Mouse (Mus musculus): ENCODE measurements at regions not wholly inside any gene's neighbourhood (a gene's known extent, or its start where the extent isn't known, plus 50 kb on each side); places are given as distances from the start of the nearest gene placed in this dataset.
A peak's percentile ranks its signal among the peaks of the same experiment; 100 is the strongest.

DNA sequence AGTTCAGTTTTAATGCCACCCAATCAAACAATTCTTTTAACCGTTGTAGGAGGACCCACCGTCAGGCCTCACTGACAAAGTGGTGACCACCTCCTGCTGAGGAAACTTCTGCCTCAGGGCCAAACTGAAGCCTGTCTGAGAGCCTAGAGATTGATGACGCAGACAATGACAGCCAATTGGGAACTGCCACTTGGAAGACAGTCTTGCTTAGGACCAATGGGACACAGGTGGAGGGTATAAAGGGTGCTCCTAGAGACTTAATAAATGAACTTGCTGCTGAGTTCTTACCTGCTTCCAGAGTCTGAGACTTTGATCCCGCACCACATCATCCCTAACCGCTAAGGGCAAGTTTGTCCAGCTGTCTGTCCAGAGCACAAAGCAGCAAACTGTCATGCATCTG lies 80.0 kb downstream of the Tbx4 start:
- ATAC-seq (ENCODE audit: insufficient read depth) = no peak
- no peak for DNase-seq (ENCODE audit: low read depth in 3 of 3, low spot score in 3 of 3)
- Histone ChIP-seq H3K4me3 (ENCODE audit: insufficient read depth in 1 of 2, low read depth in 2 of 2, low read length in 2 of 2) (no peak overlapping the region), H3K9ac (replicated peaks) (no peak overlapping the region), H3K4me2 (ENCODE audit: low read depth) (no peak overlapping the region), H3K27me3 (ENCODE audit: control insufficient read depth, insufficient read depth, low read length) (no peaks in the 10 kb centered on the region), H3K36me3 (replicated peaks; ENCODE audit: control insufficient read depth, insufficient read depth, low read depth) (no peaks in the 10 kb centered on the region), H3K4me1 (replicated peaks; ENCODE audit: control insufficient read depth in 2 of 2, insufficient read depth in 2 of 2, low read length in 1 of 2) (no peaks in the 10 kb centered on the region), H3K9me3 (ENCODE audit: control insufficient read depth, low read length) (no peaks in the 10 kb centered on the region), H3K27ac (no peak overlapping the region)
- 68% methylated on average over 5 of the region's 5 CpGs for WGBS (ENCODE audit: insufficient replicate concordance)
- TF ChIP-seq EP300 (IDR thresholded peaks at IDR 0.05; ENCODE audit: low read depth) = no peak

DNA sequence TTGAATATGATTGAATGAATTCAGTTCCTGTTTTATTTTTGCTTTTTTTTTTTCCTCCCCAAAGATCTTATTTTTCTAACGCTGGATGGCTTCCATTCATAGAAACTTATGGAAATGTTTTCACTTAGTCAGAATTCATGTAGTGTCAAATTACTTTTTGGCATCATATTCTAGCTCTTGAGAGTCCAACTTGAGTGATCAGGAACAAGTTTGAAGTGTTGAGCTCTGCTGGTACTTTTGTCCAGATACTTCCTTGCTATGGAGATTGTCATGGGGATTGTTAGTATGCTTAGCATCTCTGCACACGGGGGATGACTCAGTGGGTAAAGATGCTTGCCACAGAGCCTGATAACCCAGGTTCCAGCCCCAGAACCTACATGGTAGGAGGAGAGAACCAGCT lies 84.1 kb downstream of the Tbx4 start:
- ATAC-seq (ENCODE audit: insufficient read depth) (no peak), DNase-seq (ENCODE audit: low read depth in 3 of 3, low spot score in 3 of 3) (no peak)
- Histone ChIP-seq H3K36me3 (replicated peaks; ENCODE audit: control insufficient read depth, insufficient read depth, low read depth) (no peaks in the 10 kb centered on the region), H3K27me3 (ENCODE audit: control insufficient read depth, insufficient read depth, low read length) (no peaks in the 10 kb centered on the region), H3K27ac (no peak overlapping the region), H3K9me3 (ENCODE audit: control insufficient read depth, low read length) (no peaks in the 10 kb centered on the region), H3K9ac (replicated peaks) (no peak overlapping the region), H3K4me1 (replicated peaks; ENCODE audit: control insufficient read depth in 2 of 2, insufficient read depth in 2 of 2, low read length in 1 of 2) (no peaks in the 10 kb centered on the region), H3K4me3 (ENCODE audit: insufficient read depth in 1 of 2, low read depth in 2 of 2, low read length in 2 of 2) (no peak overlapping the region), H3K4me2 (ENCODE audit: low read depth) (no peak overlapping the region)
- WGBS (ENCODE audit: insufficient replicate concordance) = 45% methylated on average over 2 of the region's 2 CpGs
- no peak for TF ChIP-seq EP300 (IDR thresholded peaks at IDR 0.05; ENCODE audit: low read depth)
- no peak for TF ChIP-seq CTCF (IDR thresholded peaks at IDR 0.05; ENCODE audit: low read depth)

DNA sequence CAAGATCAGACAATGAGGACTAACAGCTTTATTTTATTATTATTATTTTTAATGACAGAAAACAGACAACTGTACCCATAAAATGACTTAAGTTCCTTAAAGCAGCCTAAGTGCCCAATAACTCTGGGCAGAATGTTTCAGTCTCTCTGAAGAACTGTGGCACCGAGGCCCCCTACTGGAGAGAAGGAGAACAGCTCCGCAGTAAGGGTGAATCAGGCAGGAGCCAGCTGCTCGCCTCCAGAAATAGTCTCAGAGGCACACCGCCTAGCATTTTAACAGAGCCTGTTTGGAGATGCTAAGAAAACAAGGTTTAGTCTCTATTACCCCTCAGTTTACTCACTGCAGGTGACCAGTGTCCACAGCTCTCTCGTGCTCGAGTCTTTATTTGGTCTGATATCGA lies 86.2 kb downstream of the Tbx4 start:
- peak; percentile 17 to 24 (median 18) for DNase-seq (ENCODE audit: low read depth in 3 of 3, low spot score in 3 of 3)
- TF ChIP-seq CTCF (IDR thresholded peaks at IDR 0.05; ENCODE audit: low read depth) (peak; percentile 89), EP300 (IDR thresholded peaks at IDR 0.05; ENCODE audit: low read depth) (no peak)
- no peak overlapping the region for H3K4me3 ChIP-seq (ENCODE audit: insufficient read depth in 1 of 2, low read depth in 2 of 2, low read length in 2 of 2)
- no peaks in the 10 kb centered on the region for H3K4me1 ChIP-seq (replicated peaks; ENCODE audit: control insufficient read depth in 2 of 2, insufficient read depth in 2 of 2, low read length in 1 of 2)
- 22% methylated on average over 7 of the region's 7 CpGs for WGBS (ENCODE audit: insufficient replicate concordance)
- H3K27ac ChIP-seq = no peak overlapping the region
- ATAC-seq (ENCODE audit: insufficient read depth) = no peak
- H3K4me2 ChIP-seq (ENCODE audit: low read depth) = no peak overlapping the region
- no peak overlapping the region for H3K9ac ChIP-seq (replicated peaks)
- H3K36me3 ChIP-seq (replicated peaks; ENCODE audit: control insufficient read depth, insufficient read depth, low read depth) = no peaks in the 10 kb centered on the region
- H3K9me3 ChIP-seq (ENCODE audit: control insufficient read depth, low read length) = no peaks in the 10 kb centered on the region
- no peaks in the 10 kb centered on the region for H3K27me3 ChIP-seq (ENCODE audit: control insufficient read depth, insufficient read depth, low read length)

- TF ChIP-seq CTCF (IDR thresholded peaks at IDR 0.05; ENCODE audit: low read depth) (no peak), EP300 (IDR thresholded peaks at IDR 0.05; ENCODE audit: low read depth) (no peak)
- no peak overlapping the region for H3K27ac ChIP-seq
- H3K4me3 ChIP-seq (ENCODE audit: insufficient read depth in 1 of 2, low read depth in 2 of 2, low read length in 2 of 2) = no peak overlapping the region
- no peaks in the 10 kb centered on the region for H3K4me1 ChIP-seq (replicated peaks; ENCODE audit: control insufficient read depth in 2 of 2, insufficient read depth in 2 of 2, low read length in 1 of 2)
- DNase-seq (ENCODE audit: low read depth in 3 of 3, low spot score in 3 of 3) (peak in 1 of 3 experiments; percentile 4), ATAC-seq (ENCODE audit: insufficient read depth) (no peak)
- WGBS (ENCODE audit: insufficient replicate concordance) = 53% methylated on average over 5 of the region's 5 CpGs
- H3K36me3 ChIP-seq (replicated peaks; ENCODE audit: control insufficient read depth, insufficient read depth, low read depth) = no peaks in the 10 kb centered on the region
- no peak overlapping the region for H3K9ac ChIP-seq (replicated peaks)
- no peaks in the 10 kb centered on the region for H3K9me3 ChIP-seq (ENCODE audit: control insufficient read depth, low read length)
- H3K4me2 ChIP-seq (ENCODE audit: low read depth) = no peak overlapping the region
- H3K27me3 ChIP-seq (ENCODE audit: control insufficient read depth, insufficient read depth, low read length) = no peaks in the 10 kb centered on the region
These were observed 87.5 kb downstream of the Tbx4 start for GRCm38 (mm10) chr11:85973736-85974135.

DNA sequence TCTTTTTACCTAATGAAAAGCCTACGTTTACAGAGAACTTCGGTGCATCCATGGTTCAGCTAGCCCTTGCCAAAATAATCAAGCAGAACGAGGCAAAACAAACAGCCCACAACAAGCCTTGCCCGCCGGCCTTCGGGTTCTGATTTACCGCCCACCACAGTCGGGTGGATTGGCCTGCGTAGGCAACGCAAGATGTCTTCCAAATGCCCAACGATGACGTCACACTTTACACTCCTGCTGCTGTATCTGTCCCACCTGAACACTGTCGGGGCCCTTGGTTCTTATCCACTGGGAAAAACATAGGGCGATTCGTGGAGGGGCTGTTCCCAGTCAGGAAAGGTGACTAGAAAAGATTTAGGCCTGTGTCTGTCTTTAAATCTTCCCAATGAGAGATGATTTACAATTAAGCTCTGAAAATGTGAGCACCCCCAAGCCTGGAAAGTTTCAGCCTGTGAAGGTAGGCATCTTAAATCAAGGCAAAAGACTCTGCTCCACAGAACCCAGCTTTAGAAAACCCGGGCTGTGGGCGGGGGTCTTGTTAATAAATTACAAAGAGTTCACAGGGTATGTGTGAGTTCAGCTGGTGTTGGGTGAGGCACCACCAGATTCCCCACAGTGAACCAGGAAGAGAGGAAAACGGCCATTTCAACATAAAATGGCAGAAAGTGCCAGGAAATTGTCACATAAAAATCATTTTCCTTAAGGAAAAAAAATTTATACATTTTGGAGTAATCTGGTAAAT lies 90.6 kb downstream of the Tbx4 start:
- 71% methylated on average over 18 of the region's 18 CpGs for WGBS (ENCODE audit: insufficient replicate concordance)
- Histone ChIP-seq H3K4me1 (replicated peaks; ENCODE audit: control insufficient read depth in 2 of 2, insufficient read depth in 2 of 2, low read length in 1 of 2) (no peaks in the 10 kb centered on the region), H3K4me3 (ENCODE audit: insufficient read depth in 1 of 2, low read depth in 2 of 2, low read length in 2 of 2) (no peak overlapping the region), H3K27me3 (ENCODE audit: control insufficient read depth, insufficient read depth, low read length) (no peaks in the 10 kb centered on the region), H3K9ac (replicated peaks) (no peak overlapping the region), H3K36me3 (replicated peaks; ENCODE audit: control insufficient read depth, insufficient read depth, low read depth) (no peaks in the 10 kb centered on the region), H3K9me3 (ENCODE audit: control insufficient read depth, low read length) (no peaks in the 10 kb centered on the region), H3K4me2 (ENCODE audit: low read depth) (no peak overlapping the region), H3K27ac (no peak overlapping the region)
- no peak for TF ChIP-seq EP300 (IDR thresholded peaks at IDR 0.05; ENCODE audit: low read depth)
- no peak for TF ChIP-seq CTCF (IDR thresholded peaks at IDR 0.05; ENCODE audit: low read depth)
- ATAC-seq (ENCODE audit: insufficient read depth) (no peak), DNase-seq (ENCODE audit: low read depth in 3 of 3, low spot score in 3 of 3) (no peak)
